8 mouse cellular contexts compared by ENCODE assay signal in genomic region chr7:3666921-3667391, GRCm38 (mm10). TPM values are rescaled to one million over a fixed set of nuclear protein-coding genes. Genes with fewer than 3 reads are reported as not detected.
DNase-seq lines count a peak whose midpoint lies in the region; ATAC-seq and TF ChIP-seq lines count a peak whose summit lies in the region.

No protein-coding gene starts in this region.

- no peaks in the 10 kb centered on the region for H3K27me3 ChIP-seq in heart, embryonic 14.5 days (ENCODE audit: control insufficient read depth, insufficient read depth, low read length)
- peaks cover 4% of the 10 kb centered on the region; the same call in 1 of the 2 replicates for H3K27me3 ChIP-seq in G1E (ENCODE audit: insufficient read depth, low read length)
- H3K27me3 ChIP-seq in embryonic facial prominence, embryonic 15.5 days = no peaks in the 10 kb centered on the region
- no peaks in the 10 kb centered on the region for H3K27me3 ChIP-seq in liver, embryonic 16.5 days (ENCODE audit: control insufficient read depth, insufficient read depth, low read depth, low read length)

- ATAC-seq in heart, embryonic 14.5 days (ENCODE audit: insufficient number of reproducible peaks, insufficient read depth, low FRiP score, low read depth) = no peak
- no peak for ATAC-seq in G1E (ENCODE audit: extremely low read depth, insufficient number of reproducible peaks, low FRiP score, poor library complexity, severe bottlenecking)
- ATAC-seq in embryonic facial prominence, embryonic 15.5 days (ENCODE audit: insufficient number of reproducible peaks, low FRiP score, low TSS enrichment, low read depth) = no peak
- ATAC-seq in liver, embryonic 16.5 days (ENCODE audit: low read depth) = peak; percentile 28

- 5% methylated on average over 14 of the region's 14 CpGs for WGBS in heart, embryonic 14.5 days
- 22% methylated on average over 14 of the region's 14 CpGs for WGBS in embryonic facial prominence, embryonic 15.5 days
- 27% methylated on average over 14 of the region's 14 CpGs for WGBS in liver, embryonic 16.5 days (ENCODE audit: insufficient replicate concordance)

- H3K36me3 ChIP-seq in heart, embryonic 14.5 days (ENCODE audit: control insufficient read depth, insufficient read depth, low read length) = peaks cover 17% of the 10 kb centered on the region
- H3K36me3 ChIP-seq in G1E (replicated peaks) = peaks cover 27% of the 10 kb centered on the region
- peaks cover 19% of the 10 kb centered on the region for H3K36me3 ChIP-seq in embryonic facial prominence, embryonic 15.5 days
- peaks cover 9% of the 10 kb centered on the region for H3K36me3 ChIP-seq in liver, embryonic 16.5 days (ENCODE audit: control insufficient read depth, insufficient read depth)

- DNase-seq in heart, postnatal 36 days = no peak
- DNase-seq in G1E (ENCODE audit: low spot score) = no peak
- no peak for DNase-seq in left cerebral cortex, postnatal 25 days (ENCODE audit: low spot score in 2 of 2)
- no peak for DNase-seq in cerebellum, adult 8-10 months
- no peak for DNase-seq in left cerebral cortex, adult 9 months (ENCODE audit: low spot score in 2 of 2)

- H3K4me2 ChIP-seq in heart, embryonic 14.5 days (ENCODE audit: low read length) = peak overlapping the region; percentile 62
- H3K4me2 ChIP-seq in embryonic facial prominence, embryonic 15.5 days (replicated peaks) = 0 out of 2 replicates have a peak overlapping the region, but pooled peaks have one; percentile 10
- peak overlapping the region; percentile 88 for H3K4me2 ChIP-seq in liver, embryonic 16.5 days (ENCODE audit: low read depth, low read length)

- H3K4me1 ChIP-seq in heart, embryonic 14.5 days (ENCODE audit: control insufficient read depth in 2 of 2, insufficient read depth in 2 of 2, low read length in 2 of 2) = peaks cover 12 to 18% of the 10 kb centered on the region in 2 experiments
- peaks cover 34% of the 10 kb centered on the region for H3K4me1 ChIP-seq in G1E (ENCODE audit: insufficient read depth, low read depth, low read length)
- H3K4me1 ChIP-seq in embryonic facial prominence, embryonic 15.5 days = peaks cover 30% of the 10 kb centered on the region
- H3K4me1 ChIP-seq in liver, embryonic 16.5 days (ENCODE audit: control insufficient read depth, low read depth, low read length) = peaks cover 36% of the 10 kb centered on the region

- H3K27ac ChIP-seq in heart, embryonic 14.5 days (replicated peaks in 1 of 2; ENCODE audit: control insufficient read depth in 1 of 2, insufficient read depth in 1 of 2, low read depth in 2 of 2, low read length in 2 of 2) = 0 out of 4 replicates have a peak overlapping the region, but pooled peaks of 1 of the 2 experiments have one; percentile 14
- 0 out of 2 replicates have a peak overlapping the region, but pooled peaks have one; percentile 28 for H3K27ac ChIP-seq in embryonic facial prominence, embryonic 15.5 days (replicated peaks)
- peak overlapping the region; percentile 51 for H3K27ac ChIP-seq in liver, embryonic 16.5 days (ENCODE audit: low read length)

- H3K4me3 ChIP-seq in heart, embryonic 14.5 days (ENCODE audit: control insufficient read depth in 1 of 2, insufficient read depth in 1 of 2, low read depth in 1 of 2, low read length in 2 of 2) = peak overlapping the region; percentile 17 to 29
- peak overlapping the region; percentile 53; the same call in 1 of the 2 replicates for H3K4me3 ChIP-seq in G1E (ENCODE audit: low read depth, low read length)
- peak overlapping the region; percentile 16 for H3K4me3 ChIP-seq in embryonic facial prominence, embryonic 15.5 days (replicated peaks)
- H3K4me3 ChIP-seq in liver, embryonic 16.5 days (ENCODE audit: low read depth, low read length) = peak overlapping the region; percentile 85

- no peak for TF ChIP-seq CTCF in G1E (IDR thresholded peaks at IDR 0.05; ENCODE audit: low read depth, low read length)

- intact Hi-C loops in heart, postnatal 36 days (cut with DNase I) = loop anchor here (2.0 kb wide), 1 partner anchor 38 kb away; no protein-coding TSS in a partner anchor
- intact Hi-C loops in left cerebral cortex, postnatal 25 days (cut with DNase I) = no loop called here

- H3K9me3 ChIP-seq in heart, embryonic 14.5 days (ENCODE audit: control insufficient read depth, low read length) = no peaks in the 10 kb centered on the region
- no peaks in the 10 kb centered on the region for H3K9me3 ChIP-seq in G1E (replicated peaks)
- no peaks in the 10 kb centered on the region for H3K9me3 ChIP-seq in embryonic facial prominence, embryonic 15.5 days (replicated peaks)
- H3K9me3 ChIP-seq in liver, embryonic 16.5 days (replicated peaks; ENCODE audit: control insufficient read depth, low read length) = no peaks in the 10 kb centered on the region

- peak overlapping the region; percentile 56 for H3K9ac ChIP-seq in heart, embryonic 14.5 days (ENCODE audit: low read length)
- no peak overlapping the region for H3K9ac ChIP-seq in embryonic facial prominence, embryonic 15.5 days
- H3K9ac ChIP-seq in liver, embryonic 16.5 days (ENCODE audit: low read depth, low read length) = peak overlapping the region; percentile 52

RNA-seq across cellular contexts. Expression of gene Leng1, which starts 1.3 kb away (rescaled TPM):
- polyA plus RNA-seq in heart, embryonic 14.5 days (2014; fragmentation: Nextera tagmentation; extraction: Ambion mirVana) = 15.5 and 16.0 TPM in 2 replicates
- total RNA-seq in heart, postnatal 36 days (2021) = 10 to 100 TPM; 12.5 to 12.9 TPM
- total RNA-seq in G1E (2014; fragmentation: Nextera tagmentation) = 8.2 and 9.0 TPM in 2 replicates
- 7.6 and 7.7 TPM in 2 replicates for total RNA-seq in G1E (2017)
- 10.4 and 11.0 TPM in 2 replicates for polyA plus RNA-seq in G1E (2012)
- 20.1 and 22.3 TPM in 2 replicates for polyA plus RNA-seq in embryonic facial prominence, embryonic 15.5 days (2015; fragmentation: Nextera tagmentation; extraction: Ambion mirVana)
- polyA plus RNA-seq in liver, embryonic 16.5 days (2015; fragmentation: Nextera tagmentation; extraction: Ambion mirVana) = 5.7 and 6.0 TPM in 2 replicates
- total RNA-seq in left cerebral cortex, postnatal 25 days (2021) = 1 to 10 TPM; 5.0 to 5.7 TPM

RNA-seq across cellular contexts. Expression of gene Tmc4, which starts 10.4 kb away (rescaled TPM):
- 2.9 and 3.9 TPM in 2 replicates for polyA plus RNA-seq in heart, embryonic 14.5 days (2014; fragmentation: Nextera tagmentation; extraction: Ambion mirVana)
- total RNA-seq in heart, postnatal 36 days (2021) = 1 to 10 TPM in 1 of 2 experiments, under 1 TPM in 1; 0.54 to 1.2 TPM
- total RNA-seq in G1E (2014; fragmentation: Nextera tagmentation) = 14.7 and 16.2 TPM in 2 replicates
- total RNA-seq in G1E (2017) = 4.6 and 5.5 TPM in 2 replicates
- 1.4 and 1.8 TPM in 2 replicates for polyA plus RNA-seq in G1E (2012)
- polyA plus RNA-seq in embryonic facial prominence, embryonic 15.5 days (2015; fragmentation: Nextera tagmentation; extraction: Ambion mirVana) = 9.5 and 14.3 TPM in 2 replicates
- polyA plus RNA-seq in liver, embryonic 16.5 days (2015; fragmentation: Nextera tagmentation; extraction: Ambion mirVana) = 4.5 and 4.6 TPM in 2 replicates
- total RNA-seq in left cerebral cortex, postnatal 25 days (2021) = 1 to 10 TPM; 6.5 to 7.1 TPM

RNA-seq across cellular contexts. Expression of gene Cnot3, which starts 21.9 kb away (rescaled TPM):
- 30.4 and 32.4 TPM in 2 replicates for polyA plus RNA-seq in heart, embryonic 14.5 days (2014; fragmentation: Nextera tagmentation; extraction: Ambion mirVana)
- 10 to 100 TPM; 22.5 to 27.6 TPM for total RNA-seq in heart, postnatal 36 days (2021)
- total RNA-seq in G1E (2014; fragmentation: Nextera tagmentation) (245 and 285 TPM in 2 replicates), G1E (2017) (13.9 and 20.7 TPM in 2 replicates)
- polyA plus RNA-seq in G1E (2012) = 506 and 556 TPM in 2 replicates
- 59.0 and 65.3 TPM in 2 replicates for polyA plus RNA-seq in embryonic facial prominence, embryonic 15.5 days (2015; fragmentation: Nextera tagmentation; extraction: Ambion mirVana)
- polyA plus RNA-seq in liver, embryonic 16.5 days (2015; fragmentation: Nextera tagmentation; extraction: Ambion mirVana) = 18.3 and 22.3 TPM in 2 replicates
- 10 to 100 TPM; 53.1 to 58.1 TPM for total RNA-seq in left cerebral cortex, postnatal 25 days (2021)

RNA-seq across cellular contexts. Expression of gene Tsen34, which starts 25.7 kb away (rescaled TPM):
- 205 and 234 TPM in 2 replicates for polyA plus RNA-seq in heart, embryonic 14.5 days (2014; fragmentation: Nextera tagmentation; extraction: Ambion mirVana)
- total RNA-seq in heart, postnatal 36 days (2021) = 10 to 100 TPM; 73.9 to 77.4 TPM
- total RNA-seq in G1E (2014; fragmentation: Nextera tagmentation) (7.8 and 8.4 TPM in 2 replicates), G1E (2017) (17.0 and 28.6 TPM in 2 replicates)
- 70.3 and 100 TPM in 2 replicates for polyA plus RNA-seq in G1E (2012)
- 275 and 298 TPM in 2 replicates for polyA plus RNA-seq in embryonic facial prominence, embryonic 15.5 days (2015; fragmentation: Nextera tagmentation; extraction: Ambion mirVana)
- 41.1 and 41.9 TPM in 2 replicates for polyA plus RNA-seq in liver, embryonic 16.5 days (2015; fragmentation: Nextera tagmentation; extraction: Ambion mirVana)
- 10 to 100 TPM; 71.6 to 73.4 TPM for total RNA-seq in left cerebral cortex, postnatal 25 days (2021)

RNA-seq across cellular contexts. Expression of gene Mboat7, which starts 26.4 kb away (rescaled TPM):
- polyA plus RNA-seq in heart, embryonic 14.5 days (2014; fragmentation: Nextera tagmentation; extraction: Ambion mirVana) = 25.5 and 28.4 TPM in 2 replicates
- total RNA-seq in heart, postnatal 36 days (2021) = 10 to 100 TPM; 18.7 to 22.1 TPM
- 36.2 and 38.0 TPM in 2 replicates for total RNA-seq in G1E (2014; fragmentation: Nextera tagmentation)
- total RNA-seq in G1E (2017) = 20.6 and 21.3 TPM in 2 replicates
- 57.0 and 67.4 TPM in 2 replicates for polyA plus RNA-seq in G1E (2012)
- polyA plus RNA-seq in embryonic facial prominence, embryonic 15.5 days (2015; fragmentation: Nextera tagmentation; extraction: Ambion mirVana) = 53.8 and 62.4 TPM in 2 replicates
- polyA plus RNA-seq in liver, embryonic 16.5 days (2015; fragmentation: Nextera tagmentation; extraction: Ambion mirVana) = 19.0 and 22.0 TPM in 2 replicates
- 100 to 1,000 TPM; 212 to 220 TPM for total RNA-seq in left cerebral cortex, postnatal 25 days (2021)

Comparison
In these comparisons a context has a peak if more than half of its experiments do, and no peak if none do; other contexts are left out.
1. H3K4me2 ChIP-seq: peak in every context shown above with its lines; median percentile 88 in liver, embryonic 16.5 days; 62 in heart, embryonic 14.5 days; 10 in embryonic facial prominence, embryonic 15.5 days.
2. H3K4me3 ChIP-seq: peak in every context shown above with its lines; median percentile 85 in liver, embryonic 16.5 days; 53 in G1E; 23 in heart, embryonic 14.5 days; 16 in embryonic facial prominence, embryonic 15.5 days.